Mouse (Mus musculus) gastrocnemius, adult 2 months (tissue): ENCODE measurements around the gene Hydin. TPM values are rescaled to one million over a fixed set of nuclear protein-coding genes. Genes with fewer than 3 reads are reported as not detected.
"Not testable (repeated sequence)": the region's sequence is repeated elsewhere in the genome, so short reads cannot be mapped to it uniquely, and the experiment has no call there.

Experiments used
- DNase-seq: peaks from one replicate; pipeline ENCODE4 v3.0.0; 2022
- H3K27ac ChIP-seq: fragments of 200-600 bp; 2 replicates; pipeline ENCODE4 v1.8.1; 2022; ENCODE audit warnings: mild to moderate bottlenecking
- H3K4me3 ChIP-seq: fragments of 200-600 bp; 2 replicates; pipeline ENCODE4 v1.8.1; 2022; ENCODE audit warnings: mild to moderate bottlenecking, moderate library complexity
- CTCF ChIP-seq: fragments of 200-600 bp; IDR thresholded peaks from 2 replicates; pipeline ENCODE4 v1.8.1; 2022; ENCODE audit warnings: antibody characterized with exemption, mild to moderate bottlenecking, moderate library complexity
- intact Hi-C: fragments of 180-260 bp; cut with DNase I; formaldehyde crosslinking; loops from one replicate; pipeline ENCODE4 v1.15.1; 2025
- total RNA-seq, 2 experiments: library from RNA; stranded (reverse); gene quantifications; 2 replicates each; pipeline ENCODE4 v1.2.3; 2021

The Hydin gene
- total RNA-seq, 2 experiments from 2014 or later: 0.03 to 0.06 TPM

DNA sequence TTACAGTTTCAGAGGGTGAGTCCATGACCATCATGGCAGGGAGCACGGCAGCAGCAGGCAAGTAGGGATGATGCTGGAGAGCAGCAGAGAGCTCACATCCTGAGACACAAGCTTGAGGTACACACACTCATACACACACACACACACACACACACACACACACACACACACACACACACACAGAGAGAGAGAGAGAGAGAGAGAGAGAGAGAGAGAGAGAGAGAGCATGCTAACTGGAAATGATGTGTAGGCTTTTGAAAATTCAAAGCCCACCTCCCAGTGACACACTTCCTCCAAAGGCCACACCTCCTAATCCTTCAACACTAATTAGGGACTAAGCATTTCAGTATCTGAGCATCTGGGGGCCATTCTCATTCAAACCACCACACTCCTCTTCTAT lies 80.1 kb downstream of the Hydin start:
- no peak overlapping the region for H3K27ac ChIP-seq
- intact Hi-C loops: no loop called here
- TF ChIP-seq CTCF: no peak
- no peak overlapping the region for H3K4me3 ChIP-seq
- no peak for DNase-seq

GRCm38 (mm10) chr8:110350725-110351124 lies 83.9 kb downstream of the Hydin start:
- H3K27ac ChIP-seq: no peak overlapping the region
- intact Hi-C loops: no loop called here
- no peak overlapping the region for H3K4me3 ChIP-seq
- DNase-seq: no peak
- TF ChIP-seq CTCF: no peak

DNA sequence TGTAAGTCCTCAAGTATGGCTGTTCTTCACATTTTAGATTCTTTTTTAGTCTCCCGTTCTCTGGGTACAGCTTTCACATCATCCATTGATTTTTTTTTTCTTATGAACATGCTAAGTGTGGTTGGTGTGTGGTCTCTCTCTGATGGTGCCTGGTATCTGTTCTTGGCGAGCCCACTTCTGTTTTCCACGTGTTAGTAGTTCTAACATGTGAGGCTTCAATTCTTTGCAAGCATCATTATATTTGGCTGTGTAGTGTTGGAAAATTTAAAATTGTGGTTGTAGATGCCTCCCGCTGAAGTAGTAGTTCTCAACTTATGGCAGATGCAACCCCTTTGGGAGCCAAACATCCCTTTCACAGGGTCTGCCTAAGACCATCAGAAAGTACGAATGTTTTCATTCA lies 85.1 kb downstream of the Hydin start:
- TF ChIP-seq CTCF: no peak
- H3K4me3 ChIP-seq: no peak overlapping the region
- DNase-seq: no peak
- no peak overlapping the region for H3K27ac ChIP-seq
- intact Hi-C loops: no loop called here

GRCm38 (mm10) chr8:110362975-110363374 lies 96.2 kb downstream of the Hydin start:
- no peak for TF ChIP-seq CTCF
- DNase-seq: no peak
- intact Hi-C loops: no loop called here
- H3K27ac ChIP-seq: no peak overlapping the region
- H3K4me3 ChIP-seq: no peak overlapping the region

DNA sequence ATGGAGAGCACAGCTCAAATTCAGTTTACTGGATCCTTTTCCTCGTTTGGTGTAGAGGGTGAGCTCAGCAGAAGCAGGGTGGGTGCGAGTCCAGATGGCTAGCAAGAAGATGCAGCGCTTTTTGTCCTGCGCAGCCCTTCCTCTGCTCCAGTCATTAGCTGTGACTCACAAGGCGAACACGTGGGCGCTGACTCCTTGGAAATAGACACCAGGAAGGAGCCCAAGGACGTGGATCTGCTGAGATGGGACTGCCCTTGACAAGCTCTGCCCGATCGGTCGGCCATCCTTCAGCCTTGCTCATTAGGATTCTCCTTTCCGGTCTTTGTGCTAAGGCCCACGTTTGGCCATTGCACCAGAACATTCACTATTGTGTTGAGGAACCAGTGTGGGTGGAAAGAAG lies 106.1 kb downstream of the Hydin start:
- no peak for TF ChIP-seq CTCF
- H3K4me3 ChIP-seq: no peak overlapping the region
- DNase-seq: peak; percentile 21
- intact Hi-C loops: no loop called here
- H3K27ac ChIP-seq: no peak overlapping the region

GRCm38 (mm10) chr8:110373695-110374094 lies 106.9 kb downstream of the Hydin start:
- TF ChIP-seq CTCF: no peak
- intact Hi-C loops: no loop called here

DNA sequence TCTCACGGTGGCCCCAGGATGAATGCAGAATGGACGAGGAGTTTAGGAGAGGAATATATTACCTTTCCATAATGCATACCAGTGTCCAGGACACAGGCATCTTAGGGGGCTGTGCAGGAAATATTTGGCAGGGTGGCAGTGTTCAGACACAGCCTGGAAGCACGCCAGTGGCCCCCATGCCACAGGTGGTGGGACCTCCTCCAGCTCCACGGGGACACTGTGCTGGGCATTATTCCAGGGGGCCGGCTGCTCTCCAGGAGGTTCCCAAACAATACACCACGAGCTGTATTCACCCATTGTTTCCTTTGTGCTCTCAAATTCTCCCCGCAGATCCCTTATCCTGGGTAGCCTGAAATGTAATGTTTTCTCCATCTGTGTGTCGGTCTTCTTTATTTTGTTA lies 116.0 kb downstream of the Hydin start:
- no peak for DNase-seq
- intact Hi-C loops: no loop called here
- TF ChIP-seq CTCF: no peak
- Histone ChIP-seq H3K4me3 (no peak overlapping the region), H3K27ac (no peak overlapping the region)

More at GRCm38 (mm10) chr8:110373695-110374094, 106.9 kb downstream of the Hydin start:
- no peak for DNase-seq
- Histone ChIP-seq H3K27ac (no peak overlapping the region), H3K4me3 (no peak overlapping the region)

DNA sequence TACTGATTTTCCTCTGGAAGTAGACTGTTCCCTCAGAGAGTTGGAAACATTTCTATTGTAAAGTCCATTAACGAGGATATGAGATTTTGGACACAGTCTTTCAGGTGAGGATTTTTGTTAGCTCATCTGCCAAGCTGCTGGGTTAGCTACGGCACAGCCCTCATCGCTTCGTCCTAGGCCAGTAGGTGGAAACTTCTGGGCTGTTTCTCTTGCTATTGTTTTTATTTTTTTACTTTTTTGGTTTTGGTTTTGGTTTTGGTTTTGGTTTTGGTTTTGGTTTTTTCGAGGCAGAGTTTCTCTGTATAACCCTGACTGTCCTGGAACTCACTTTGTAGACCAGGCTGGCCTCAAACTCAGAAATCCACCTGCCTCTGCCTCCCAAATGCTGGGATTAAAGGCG lies 117.9 kb downstream of the Hydin start:
- H3K27ac ChIP-seq, H3K4me3 ChIP-seq, DNase-seq, intact Hi-C loops: not testable (repeated sequence)

DNA sequence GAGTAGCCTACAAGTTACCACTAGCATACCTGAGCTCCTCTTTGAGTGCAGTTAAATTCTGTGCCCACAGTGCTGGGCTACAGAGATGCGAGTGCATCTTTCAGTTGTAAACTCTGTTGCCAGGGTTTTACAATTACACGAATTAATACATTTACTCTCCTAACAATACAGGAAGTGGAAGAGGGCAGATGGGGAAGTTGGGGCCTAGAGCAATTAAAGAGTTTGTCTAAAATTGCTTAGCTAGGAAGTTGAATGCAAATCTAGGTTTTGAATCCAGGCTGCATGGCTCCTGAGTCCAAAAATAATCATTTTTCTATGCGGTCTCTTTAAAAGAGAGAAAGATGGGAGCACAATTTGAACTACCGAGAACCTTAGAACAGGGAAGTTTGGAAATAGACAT lies 128.9 kb downstream of the Hydin start:
- intact Hi-C loops: no loop called here
- no peak for TF ChIP-seq CTCF
- no peak overlapping the region for H3K4me3 ChIP-seq
- H3K27ac ChIP-seq: no peak overlapping the region
- no peak for DNase-seq

DNA sequence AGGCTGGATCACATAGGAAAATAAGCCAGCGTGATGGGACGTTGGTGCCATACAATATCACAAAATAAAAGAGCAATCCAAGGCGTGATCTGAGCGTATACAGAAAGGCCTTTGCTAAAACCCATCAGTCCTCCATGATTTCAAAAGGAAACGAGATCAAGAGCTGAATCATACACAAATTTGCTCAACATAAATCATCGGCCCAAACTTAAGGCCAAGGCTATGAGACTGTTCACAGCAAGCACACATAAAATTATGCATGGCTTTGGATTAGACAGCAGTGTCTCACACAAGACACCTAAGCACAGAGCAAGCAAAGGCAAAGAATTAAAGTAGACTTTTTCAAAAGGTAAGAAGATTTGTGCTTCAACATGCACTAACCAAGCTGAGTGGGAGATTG lies 133.8 kb downstream of the Hydin start:
- no peak for TF ChIP-seq CTCF
- DNase-seq: no peak
- no peak overlapping the region for H3K4me3 ChIP-seq
- no peak overlapping the region for H3K27ac ChIP-seq
- intact Hi-C loops: no loop called here

- DNase-seq: no peak
- no peak overlapping the region for H3K27ac ChIP-seq
- intact Hi-C loops: no loop called here
- H3K4me3 ChIP-seq: no peak overlapping the region
- no peak for TF ChIP-seq CTCF
Measured at GRCm38 (mm10) chr8:110402311-110402710, 135.5 kb downstream of the Hydin start.

DNA sequence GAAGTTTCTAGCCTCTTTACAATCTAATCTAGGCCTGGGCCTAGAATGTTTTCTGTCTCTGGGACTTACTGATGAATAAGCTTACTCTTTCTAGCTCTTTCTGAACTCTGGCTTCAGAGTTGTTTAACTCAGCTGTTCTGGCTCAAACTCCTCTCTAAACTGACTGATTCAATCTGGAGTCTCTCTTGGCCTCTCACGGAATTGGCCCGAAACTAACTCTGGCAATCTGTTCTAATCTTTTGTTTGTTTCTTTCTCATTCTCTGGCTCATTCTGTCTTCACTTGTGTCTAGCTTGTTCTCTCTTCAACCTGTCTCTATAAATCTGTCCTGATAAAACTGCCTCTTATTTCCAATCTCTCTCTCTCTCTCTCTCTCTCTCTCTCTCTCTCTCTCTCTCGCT lies 137.7 kb downstream of the Hydin start:
- H3K27ac ChIP-seq: no peak overlapping the region
- H3K4me3 ChIP-seq: no peak overlapping the region
- TF ChIP-seq CTCF: no peak
- DNase-seq: no peak
- intact Hi-C loops: no loop called here

DNA sequence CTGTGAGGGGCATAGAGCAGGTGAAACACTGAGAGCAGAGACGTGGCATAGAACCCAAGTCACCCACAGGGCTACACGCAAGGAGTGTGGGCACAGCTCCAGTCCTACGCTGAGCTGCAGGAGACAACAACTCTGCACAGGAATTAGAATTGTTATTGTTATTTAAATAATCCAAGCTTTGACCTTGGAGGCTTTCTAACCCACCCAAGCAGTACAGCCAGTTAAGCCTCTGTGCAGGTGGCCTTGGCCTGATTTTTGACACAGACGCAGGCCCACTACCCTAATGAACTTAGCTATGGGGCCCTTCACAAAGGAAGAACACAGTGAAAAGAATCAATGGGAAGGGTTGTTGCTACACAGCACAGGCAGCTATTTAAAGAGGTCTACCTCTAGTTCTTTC lies 148.3 kb downstream of the Hydin start:
- Histone ChIP-seq H3K4me3 (no peak overlapping the region), H3K27ac (no peak overlapping the region)
- TF ChIP-seq CTCF: no peak
- intact Hi-C loops: no loop called here
- no peak for DNase-seq

GRCm38 (mm10) chr8:110416931-110417330 lies 150.2 kb downstream of the Hydin start:
- Histone ChIP-seq H3K4me3 (no peak overlapping the region), H3K27ac (no peak overlapping the region)
- DNase-seq: no peak
- no peak for TF ChIP-seq CTCF
- intact Hi-C loops: no loop called here

DNA sequence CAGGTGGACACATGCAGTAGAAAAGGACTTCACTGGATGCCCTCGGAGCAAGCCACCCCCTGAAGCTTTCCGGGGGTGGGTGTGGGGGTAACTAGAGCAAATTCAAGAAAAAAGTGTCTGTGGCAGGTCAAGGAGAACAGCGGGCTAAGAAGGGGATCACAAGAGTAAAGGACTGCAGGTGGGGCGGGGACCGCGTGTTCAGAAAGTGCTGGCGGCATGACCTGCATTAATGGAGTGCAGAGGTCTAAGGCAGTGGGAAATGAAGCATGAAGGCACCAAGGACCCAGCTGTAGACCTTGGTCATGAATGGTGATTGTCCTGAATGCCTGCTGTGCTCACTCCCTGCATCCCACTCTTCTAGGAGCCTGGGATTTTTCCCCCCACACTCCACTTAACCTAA lies 151.0 kb downstream of the Hydin start:
- Histone ChIP-seq H3K4me3 (no peak overlapping the region), H3K27ac (no peak overlapping the region)
- intact Hi-C loops: no loop called here
- TF ChIP-seq CTCF: no peak
- no peak for DNase-seq
